Mouse (Mus musculus): ENCODE results near the gene Hscb. TPM values are rescaled to one million over a fixed set of nuclear protein-coding genes. Genes with fewer than 3 reads are reported as not detected.
A peak's percentile ranks its signal among the peaks of the same experiment; 100 is the strongest.

Hscb gene
- polyA plus RNA-seq, 1 experiment from 2014 or later, result 41.5 TPM

DNA sequence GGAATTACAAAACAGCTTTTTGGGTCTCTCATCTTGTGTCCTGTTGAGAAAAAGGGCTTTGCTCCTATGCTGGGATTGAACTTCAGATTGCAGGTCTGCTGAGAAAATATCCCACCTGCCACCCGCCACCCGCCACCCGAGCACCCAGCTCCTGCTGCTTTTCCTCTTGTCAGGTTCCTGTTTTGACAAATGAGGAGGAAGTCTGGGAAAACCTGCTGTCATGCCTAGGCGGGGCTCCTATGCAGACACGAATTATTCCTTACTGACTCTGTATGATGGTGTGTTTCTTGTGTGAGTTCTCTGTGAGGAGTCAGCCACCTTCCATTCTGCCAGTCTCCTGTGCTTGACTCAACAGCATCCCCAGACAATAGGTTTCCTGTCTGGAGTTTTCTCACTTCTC is 20.9 kb upstream of the Hscb start:
- Histone ChIP-seq H3K36me3 (replicated peaks; ENCODE audit: insufficient read depth, low read length) (peaks cover 33% of the 10 kb centered on the region), H3K9ac (replicated peaks) (no peak overlapping the region), H3K27ac (ENCODE audit: low read depth) (no peak overlapping the region), H3K9me3 (ENCODE audit: low read length) (no peaks in the 10 kb centered on the region), H3K4me2 (ENCODE audit: low read depth, low read length) (no peak overlapping the region), H3K4me1 (ENCODE audit: insufficient read depth) (no peaks in the 10 kb centered on the region), H3K4me3 (ENCODE audit: low read depth, low read length) (no peak overlapping the region), H3K27me3 (ENCODE audit: insufficient read depth, low read length) (no peaks in the 10 kb centered on the region)
- ATAC-seq (no peak), DNase-seq (no peak)
- 88% methylated on average over 5 of the region's 5 CpGs for WGBS (ENCODE audit: insufficient replicate concordance)
- TF ChIP-seq EP300 (IDR thresholded peaks at IDR 0.05; ENCODE audit: low read depth) (no peak), CTCF (IDR thresholded peaks at IDR 0.05; ENCODE audit: low read depth) (no peak)

DNA sequence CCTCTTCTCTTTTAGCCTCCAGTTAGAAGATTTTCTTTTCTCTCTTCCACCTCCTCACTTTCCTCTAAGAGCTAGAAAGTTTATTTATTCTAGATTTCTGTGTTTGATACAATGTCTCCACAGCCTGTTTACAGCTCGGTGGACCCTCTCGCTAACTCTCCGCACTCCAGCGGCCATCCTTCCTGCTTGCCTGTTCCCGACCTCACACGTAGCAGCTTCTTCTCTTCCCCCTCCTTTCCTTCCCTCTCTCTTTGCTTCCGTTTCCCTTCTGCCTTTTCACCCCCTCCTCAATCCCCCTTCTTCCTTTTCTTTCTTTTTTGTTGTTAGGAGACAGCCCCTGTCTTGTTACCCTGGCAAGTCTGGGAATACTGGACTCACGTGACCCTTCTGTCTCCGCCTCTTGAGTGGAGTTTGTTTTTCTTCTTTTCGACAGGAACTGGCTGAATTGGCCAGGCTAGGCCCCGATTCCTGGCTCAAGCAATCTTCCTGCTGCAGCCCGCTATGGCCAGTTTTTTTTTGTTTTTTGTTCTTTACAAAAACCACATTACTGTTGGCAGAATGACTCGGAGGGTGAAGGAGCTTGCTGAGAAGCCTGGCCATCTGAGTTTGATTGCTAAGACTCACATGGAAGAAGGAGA is 19.6 kb upstream of the Hscb start:
- TF ChIP-seq EP300 (IDR thresholded peaks at IDR 0.05; ENCODE audit: low read depth) (no peak), CTCF (IDR thresholded peaks at IDR 0.05; ENCODE audit: low read depth) (no peak)
- H3K4me2 ChIP-seq (ENCODE audit: low read depth, low read length), result 0 out of 2 replicates have a peak overlapping the region, but pooled peaks have one; percentile 26
- ATAC-seq (no peak), DNase-seq (no peak)
- H3K36me3 ChIP-seq (replicated peaks; ENCODE audit: insufficient read depth, low read length), result peaks cover 34% of the 10 kb centered on the region
- no peaks in the 10 kb centered on the region for H3K4me1 ChIP-seq (ENCODE audit: insufficient read depth)
- H3K9me3 ChIP-seq (ENCODE audit: low read length), result no peaks in the 10 kb centered on the region
- H3K27ac ChIP-seq (ENCODE audit: low read depth), result peak overlapping the region; percentile 50; the same call in 1 of the 2 replicates
- H3K4me3 ChIP-seq (ENCODE audit: low read depth, low read length), result peak overlapping the region; percentile 22; the same call in 1 of the 2 replicates
- 60% methylated on average over 13 of the region's 13 CpGs for WGBS (ENCODE audit: insufficient replicate concordance)
- no peak overlapping the region for H3K9ac ChIP-seq (replicated peaks)
- H3K27me3 ChIP-seq (ENCODE audit: insufficient read depth, low read length), result no peaks in the 10 kb centered on the region

DNA sequence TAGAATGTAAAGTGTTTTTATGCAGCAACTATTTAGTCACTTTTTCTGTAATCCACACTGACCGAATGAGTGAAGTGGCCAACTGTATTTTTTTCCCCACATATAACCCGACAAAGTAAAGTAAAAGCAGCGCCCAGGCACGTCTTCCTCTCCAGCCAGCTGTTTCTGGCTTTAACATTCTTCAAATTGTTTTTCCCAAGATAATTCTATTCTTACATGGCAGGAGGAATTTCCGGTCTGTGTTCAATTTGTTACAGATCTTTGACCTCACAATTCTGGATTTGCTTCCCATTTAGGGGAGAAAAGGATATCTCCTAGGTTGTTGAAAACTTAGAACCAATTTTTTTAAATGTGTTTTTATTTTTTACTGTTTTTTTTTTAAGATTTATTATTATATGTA is 17.5 kb upstream of the Hscb start:
- no peak for DNase-seq
- peaks cover 22% of the 10 kb centered on the region; the same call in 1 of the 2 replicates for H3K36me3 ChIP-seq (replicated peaks; ENCODE audit: insufficient read depth, low read length)
- WGBS (ENCODE audit: insufficient replicate concordance), result 82% methylated on average over 5 of the region's 5 CpGs

DNA sequence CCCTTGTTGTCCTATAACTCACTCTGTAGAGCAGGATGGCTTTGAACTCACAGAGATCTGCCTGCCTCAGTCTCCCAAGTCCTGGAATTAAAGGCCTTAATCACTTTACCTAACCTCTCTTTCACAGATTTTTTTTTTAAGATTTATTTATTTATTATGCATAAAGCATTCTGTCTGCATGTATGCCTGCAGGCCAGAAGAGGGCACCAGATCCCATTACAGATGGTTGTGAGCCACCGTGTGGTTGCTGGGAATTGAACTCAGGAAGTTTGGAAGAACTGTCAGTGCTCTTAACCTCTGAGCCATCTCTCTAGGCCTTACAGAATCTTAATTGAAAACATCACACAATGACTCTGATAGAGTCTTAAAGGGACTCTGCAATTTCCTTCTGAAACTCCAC is 13.4 kb upstream of the Hscb start:
- Histone ChIP-seq H3K27ac (ENCODE audit: low read depth) (no peak overlapping the region), H3K4me1 (ENCODE audit: insufficient read depth) (no peaks in the 10 kb centered on the region), H3K9me3 (ENCODE audit: low read length) (no peaks in the 10 kb centered on the region), H3K9ac (replicated peaks) (no peak overlapping the region), H3K36me3 (replicated peaks; ENCODE audit: insufficient read depth, low read length) (peaks cover 36% of the 10 kb centered on the region), H3K27me3 (ENCODE audit: insufficient read depth, low read length) (no peaks in the 10 kb centered on the region), H3K4me2 (ENCODE audit: low read depth, low read length) (no peak overlapping the region), H3K4me3 (ENCODE audit: low read depth, low read length) (no peak overlapping the region)
- TF ChIP-seq EP300 (IDR thresholded peaks at IDR 0.05; ENCODE audit: low read depth), result no peak
- TF ChIP-seq CTCF (IDR thresholded peaks at IDR 0.05; ENCODE audit: low read depth), result peak; percentile 50
- DNase-seq (no peak), ATAC-seq (no peak)
- WGBS (ENCODE audit: insufficient replicate concordance), result 74% methylated on average over 1 of the region's 1 CpGs

More for the DNA sequence above, 17.5 kb upstream of the Hscb start:
- Histone ChIP-seq H3K4me1 (ENCODE audit: insufficient read depth) (no peaks in the 10 kb centered on the region), H3K4me2 (ENCODE audit: low read depth, low read length) (no peak overlapping the region), H3K9ac (replicated peaks) (no peak overlapping the region), H3K4me3 (ENCODE audit: low read depth, low read length) (no peak overlapping the region), H3K27me3 (ENCODE audit: insufficient read depth, low read length) (no peaks in the 10 kb centered on the region), H3K9me3 (ENCODE audit: low read length) (no peaks in the 10 kb centered on the region), H3K27ac (ENCODE audit: low read depth) (no peak overlapping the region)
- TF ChIP-seq CTCF (IDR thresholded peaks at IDR 0.05; ENCODE audit: low read depth), result no peak
- no peak for TF ChIP-seq EP300 (IDR thresholded peaks at IDR 0.05; ENCODE audit: low read depth)
- no peak for ATAC-seq

DNA sequence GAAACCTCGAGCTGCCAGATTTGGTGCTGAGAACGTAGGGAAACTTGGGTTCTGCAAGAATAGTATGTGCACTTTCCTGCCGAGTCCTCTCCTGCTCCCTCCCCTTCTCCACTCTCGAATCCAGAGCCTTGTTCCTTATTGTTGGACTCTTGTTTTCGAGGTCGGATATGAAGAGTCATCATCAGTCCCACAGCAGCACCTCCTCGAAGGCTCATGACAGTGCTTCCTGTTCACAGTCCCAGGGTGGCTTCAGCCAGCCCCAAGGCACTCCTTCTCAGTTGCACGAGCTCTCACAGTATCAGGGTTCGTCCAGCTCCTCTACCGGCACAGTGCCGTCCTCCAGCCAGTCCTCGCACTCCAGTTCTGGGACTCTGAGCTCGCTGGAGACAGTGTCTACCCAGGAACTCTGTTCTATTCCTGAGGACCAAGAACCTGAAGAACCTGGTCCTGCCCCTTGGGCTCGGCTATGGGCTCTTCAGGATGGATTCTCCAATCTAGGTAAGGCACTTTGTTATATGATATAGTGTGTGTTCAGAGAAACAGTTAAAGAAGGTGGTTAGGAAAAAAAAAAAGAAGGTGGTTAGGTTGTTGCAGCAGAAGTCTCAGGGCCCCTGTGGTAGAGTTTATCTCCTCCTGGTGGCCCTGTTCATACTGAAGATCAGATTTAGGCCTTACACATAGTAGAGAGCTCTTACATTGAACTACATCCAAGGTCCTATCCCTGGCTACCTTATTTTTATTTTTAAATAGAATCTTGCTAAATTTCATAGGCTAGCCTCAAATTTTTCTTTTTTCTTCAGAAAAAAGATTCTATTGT is 1.7 kb upstream of the Hscb start:
- peak overlapping the region; percentile 34; the same call in 1 of the 2 replicates for H3K27ac ChIP-seq (ENCODE audit: low read depth)

DNA sequence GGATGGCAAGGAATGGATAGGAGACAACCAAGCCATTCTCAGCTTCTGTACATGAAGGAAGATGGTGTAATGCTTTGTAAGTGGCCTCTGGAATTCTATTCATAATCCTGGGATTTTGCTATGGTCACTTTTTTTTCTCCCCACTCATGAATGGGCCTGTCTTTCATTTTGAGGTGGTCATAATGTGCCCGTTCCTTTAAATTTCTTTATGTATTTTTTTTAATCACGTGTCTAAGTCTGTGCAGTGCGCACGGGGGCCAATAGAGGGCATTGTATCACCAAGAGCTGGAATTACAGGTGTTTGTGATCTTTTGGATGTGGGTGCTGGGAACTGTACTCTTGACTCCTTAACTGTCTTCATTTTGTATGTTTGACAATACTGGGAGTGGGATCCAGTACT is 888 bp upstream of the Hscb start:
- Histone ChIP-seq H3K36me3 (replicated peaks; ENCODE audit: insufficient read depth, low read length) (peaks cover 15% of the 10 kb centered on the region), H3K9me3 (ENCODE audit: low read length) (no peaks in the 10 kb centered on the region), H3K4me2 (ENCODE audit: low read depth, low read length) (peak overlapping the region; percentile 93), H3K27ac (ENCODE audit: low read depth) (peak overlapping the region; percentile 88), H3K4me3 (ENCODE audit: low read depth, low read length) (peak overlapping the region; percentile 91), H3K4me1 (ENCODE audit: insufficient read depth) (peaks cover 9% of the 10 kb centered on the region), H3K9ac (replicated peaks) (peak overlapping the region; percentile 83), H3K27me3 (ENCODE audit: insufficient read depth, low read length) (no peaks in the 10 kb centered on the region)
- no peak for ATAC-seq
- TF ChIP-seq EP300 (IDR thresholded peaks at IDR 0.05; ENCODE audit: low read depth) (no peak), CTCF (IDR thresholded peaks at IDR 0.05; ENCODE audit: low read depth) (peak; percentile 76)
- DNase-seq, result peak; percentile 74
- WGBS (ENCODE audit: insufficient replicate concordance), result 7% methylated on average over 4 of the region's 4 CpGs

More for the DNA sequence above, 1.7 kb upstream of the Hscb start:
- Histone ChIP-seq H3K36me3 (replicated peaks; ENCODE audit: insufficient read depth, low read length) (peaks cover 22% of the 10 kb centered on the region), H3K9ac (replicated peaks) (peak overlapping the region; percentile 51), H3K9me3 (ENCODE audit: low read length) (no peaks in the 10 kb centered on the region), H3K4me2 (ENCODE audit: low read depth, low read length) (peak overlapping the region; percentile 93), H3K4me3 (ENCODE audit: low read depth, low read length) (peak overlapping the region; percentile 91), H3K4me1 (ENCODE audit: insufficient read depth) (peaks cover 9% of the 10 kb centered on the region), H3K27me3 (ENCODE audit: insufficient read depth, low read length) (no peaks in the 10 kb centered on the region)
- ATAC-seq (no peak), DNase-seq (no peak)
- TF ChIP-seq CTCF (IDR thresholded peaks at IDR 0.05; ENCODE audit: low read depth) (peak; percentile 10; the same call in 1 of the 2 replicates), EP300 (IDR thresholded peaks at IDR 0.05; ENCODE audit: low read depth) (no peak)
- 73% methylated on average over 14 of the region's 14 CpGs for WGBS (ENCODE audit: insufficient replicate concordance)
